Mouse (Mus musculus) midbrain, embryonic 16.5 days (tissue): ENCODE measurements at regions not wholly inside any gene's neighbourhood (a gene's known extent, or its start where the extent isn't known, plus 50 kb on each side); places are given as distances from the start of the nearest gene placed in this dataset.

Experiments used
- ATAC-seq: fragments of 200-750 bp; cut with Nextera tagmentation; 2 replicates; pipeline ENCODE4 v1.8.0; 2017; ENCODE audit warnings: moderate TSS enrichment
- H3K27ac ChIP-seq: fragments of 300-500 bp; sonication (generic); 2 replicates; pipeline ENCODE4 v1.5.1; 2014; ENCODE audit warnings: mild to moderate bottlenecking, low read length, mixed read lengths
- H3K27me3 ChIP-seq: fragments of 300-500 bp; sonication (generic); 2 replicates; pipeline ENCODE4 v1.6.1; 2014; ENCODE audit warnings: low read depth, low read length, mixed read lengths; ENCODE audit not compliant: control insufficient read depth, insufficient read depth
- H3K36me3 ChIP-seq: fragments of 300-500 bp; sonication (generic); 2 replicates; pipeline ENCODE4 v1.6.1; 2014; ENCODE audit warnings: mild to moderate bottlenecking, low read length, moderate library complexity, mixed read lengths; ENCODE audit not compliant: control insufficient read depth, insufficient read depth
- H3K4me1 ChIP-seq: fragments of 300-500 bp; sonication (generic); 2 replicates; pipeline ENCODE4 v1.6.1; 2014; ENCODE audit warnings: mild to moderate bottlenecking, low read length, mixed read lengths; ENCODE audit not compliant: control insufficient read depth, insufficient read depth
- H3K4me2 ChIP-seq: fragments of 300-500 bp; sonication (generic); 2 replicates; pipeline ENCODE4 v1.6.1; 2014; ENCODE audit warnings: mild to moderate bottlenecking, low read length, mixed read lengths
- H3K4me3 ChIP-seq: fragments of 300-500 bp; sonication (generic); 2 replicates; pipeline ENCODE4 v1.5.1; 2014; ENCODE audit warnings: low read depth, mild to moderate bottlenecking, low read length, moderate library complexity, mixed read lengths
- H3K9ac ChIP-seq: fragments of 300-500 bp; sonication (generic); 2 replicates; pipeline ENCODE4 v1.6.1; 2014; ENCODE audit warnings: low read depth, low read length, mixed read lengths
- H3K9me3 ChIP-seq: fragments of 300-500 bp; sonication (generic); replicated peaks from 2 replicates; pipeline ENCODE4 v1.6.1; 2014; ENCODE audit warnings: mild to moderate bottlenecking, low read length, mixed read lengths; ENCODE audit not compliant: control insufficient read depth, poor library complexity, severe bottlenecking
- WGBS: fragments of 180-500 bp; shearing (Covaris S2); extraction: QIAGEN DNeasy Blood & Tissue Kit; methylation state at CpG from one replicate; pipeline ENCODE4 v1.1.7; 2014; 5-methylcytosine and 5-hydroxymethylcytosine counted together

- Histone ChIP-seq H3K4me2 (no peak overlapping the region), H3K36me3 (no peaks in the 10 kb centered on the region), H3K27me3 (no peaks in the 10 kb centered on the region; the same call in 1 of the 2 replicates), H3K9me3 (no peaks in the 10 kb centered on the region), H3K27ac (no peak overlapping the region), H3K9ac (no peak overlapping the region), H3K4me3 (no peak overlapping the region), H3K4me1 (no peaks in the 10 kb centered on the region)
- no peak for ATAC-seq
- no CpG with 5 or more reads among the region's 1 CpGs for WGBS
Observed at GRCm38 (mm10) chr9:47429691-47430090, 100.3 kb upstream of the Cadm1 start.

DNA sequence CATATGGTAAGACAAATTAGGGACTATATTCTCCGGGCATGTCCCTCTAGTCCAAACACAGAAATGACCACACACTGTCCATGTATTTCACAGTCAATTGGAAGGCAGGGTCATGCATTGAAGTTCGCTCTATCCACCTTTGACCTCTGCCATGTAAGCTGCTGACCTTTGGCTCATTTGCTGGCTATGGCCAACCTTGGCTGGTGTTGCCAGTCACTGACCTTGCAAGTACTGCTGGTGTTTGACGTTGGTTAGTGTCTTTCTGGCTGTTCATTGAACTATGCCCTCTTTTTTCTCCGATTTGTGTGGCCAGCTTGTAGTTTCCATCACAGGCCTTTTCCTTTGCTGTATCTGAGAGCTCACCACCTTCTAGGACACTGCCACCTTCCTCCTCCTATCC, 97.3 kb upstream of the Cadm1 start:
- Histone ChIP-seq H3K9me3 (no peaks in the 10 kb centered on the region), H3K9ac (no peak overlapping the region), H3K27me3 (no peaks in the 10 kb centered on the region; the same call in 1 of the 2 replicates), H3K27ac (no peak overlapping the region), H3K4me1 (no peaks in the 10 kb centered on the region; the same call in 1 of the 2 replicates), H3K36me3 (no peaks in the 10 kb centered on the region), H3K4me2 (no peak overlapping the region), H3K4me3 (no peak overlapping the region)
- no peak for ATAC-seq
- 81% methylated on average over 4 of the region's 4 CpGs for WGBS

GRCm38 (mm10) chr9:47433185-47433584, 96.8 kb upstream of the Cadm1 start:
- Histone ChIP-seq H3K9ac (no peak overlapping the region), H3K27ac (no peak overlapping the region), H3K4me3 (no peak overlapping the region), H3K27me3 (no peaks in the 10 kb centered on the region; the same call in 1 of the 2 replicates), H3K4me2 (no peak overlapping the region), H3K4me1 (no peaks in the 10 kb centered on the region; the same call in 1 of the 2 replicates), H3K36me3 (no peaks in the 10 kb centered on the region), H3K9me3 (no peaks in the 10 kb centered on the region)
- ATAC-seq: no peak
- WGBS: 77% methylated on average over 2 of the region's 2 CpGs

DNA sequence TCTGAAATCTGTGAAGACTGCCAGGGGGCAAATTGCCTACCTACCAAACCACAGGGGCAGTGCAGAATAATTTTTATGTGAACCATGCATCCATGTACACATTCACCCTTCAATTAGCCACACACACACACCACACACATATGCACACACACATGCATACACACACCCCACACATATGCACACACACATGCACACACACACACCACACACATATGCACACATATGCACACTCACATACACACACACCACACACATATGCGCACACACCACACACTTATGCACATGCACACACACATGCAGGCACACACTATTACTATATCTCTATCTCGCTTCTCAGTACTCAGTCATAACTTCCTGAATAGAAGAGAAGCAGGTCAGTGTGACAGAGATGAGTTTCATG, 95.9 kb upstream of the Cadm1 start:
- Histone ChIP-seq H3K9ac (no peak overlapping the region), H3K4me2 (no peak overlapping the region), H3K27me3 (no peaks in the 10 kb centered on the region; the same call in 1 of the 2 replicates), H3K4me1 (no peaks in the 10 kb centered on the region; the same call in 1 of the 2 replicates), H3K4me3 (no peak overlapping the region), H3K36me3 (no peaks in the 10 kb centered on the region), H3K9me3 (no peaks in the 10 kb centered on the region), H3K27ac (no peak overlapping the region)
- no peak for ATAC-seq
- 94% methylated on average over 2 of the region's 2 CpGs for WGBS

- 75% methylated on average over 4 of the region's 4 CpGs for WGBS
- Histone ChIP-seq H3K4me1 (peaks cover 8% of the 10 kb centered on the region), H3K27me3 (no peaks in the 10 kb centered on the region), H3K36me3 (no peaks in the 10 kb centered on the region), H3K9ac (no peak overlapping the region), H3K4me2 (no peak overlapping the region), H3K27ac (no peak overlapping the region), H3K9me3 (no peaks in the 10 kb centered on the region), H3K4me3 (no peak overlapping the region)
- ATAC-seq: no peak
Observed at GRCm38 (mm10) chr9:47438976-47439375, 91.0 kb upstream of the Cadm1 start.

GRCm38 (mm10) chr9:47439506-47439905, 90.5 kb upstream of the Cadm1 start:
- WGBS: 22% methylated on average over 11 of the region's 11 CpGs
- peak; percentile 73 for ATAC-seq
- Histone ChIP-seq H3K4me1 (peaks cover 8% of the 10 kb centered on the region), H3K36me3 (no peaks in the 10 kb centered on the region), H3K9me3 (no peaks in the 10 kb centered on the region), H3K4me2 (peak overlapping the region; percentile 56), H3K27ac (peak overlapping the region; percentile 68), H3K27me3 (no peaks in the 10 kb centered on the region), H3K9ac (peak overlapping the region; percentile 45; the same call in 1 of the 2 replicates), H3K4me3 (peak overlapping the region; percentile 17)

GRCm38 (mm10) chr9:47440128-47440527, 89.8 kb upstream of the Cadm1 start:
- Histone ChIP-seq H3K4me2 (peak overlapping the region; percentile 56), H3K36me3 (no peaks in the 10 kb centered on the region), H3K27me3 (no peaks in the 10 kb centered on the region), H3K4me3 (peak overlapping the region; percentile 17), H3K9me3 (no peaks in the 10 kb centered on the region), H3K27ac (peak overlapping the region; percentile 68; the same call in 1 of the 2 replicates), H3K9ac (peak overlapping the region; percentile 12; the same call in 1 of the 2 replicates), H3K4me1 (peaks cover 8% of the 10 kb centered on the region)
- 0 out of 2 replicates have a peak, but pooled peaks have one; percentile 47 for ATAC-seq
- 13% methylated on average over 6 of the region's 6 CpGs for WGBS

DNA sequence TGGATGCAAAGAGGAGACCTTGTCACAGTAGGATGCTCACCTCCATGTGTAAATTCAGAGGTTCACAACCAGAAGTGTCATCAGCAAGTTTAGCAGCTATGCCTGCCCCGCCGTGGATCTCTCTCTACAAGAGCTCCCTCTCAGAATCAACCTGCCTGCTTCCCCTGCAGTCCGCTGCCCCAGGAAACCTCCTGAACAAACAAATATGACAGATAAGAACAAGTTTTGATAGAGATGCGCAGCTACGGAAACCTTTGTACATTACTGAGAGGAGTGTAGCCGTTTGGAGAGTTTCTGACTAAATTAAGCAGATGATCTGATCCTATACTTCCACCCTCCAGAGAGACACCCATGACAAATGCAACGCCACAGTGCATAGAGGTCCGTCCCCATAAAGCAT, 88.8 kb upstream of the Cadm1 start:
- Histone ChIP-seq H3K4me3 (no peak overlapping the region), H3K27ac (no peak overlapping the region), H3K9me3 (no peaks in the 10 kb centered on the region), H3K9ac (no peak overlapping the region), H3K36me3 (no peaks in the 10 kb centered on the region), H3K4me1 (peaks cover 8% of the 10 kb centered on the region), H3K27me3 (no peaks in the 10 kb centered on the region), H3K4me2 (no peak overlapping the region)
- 87% methylated on average over 8 of the region's 8 CpGs for WGBS
- no peak for ATAC-seq

DNA sequence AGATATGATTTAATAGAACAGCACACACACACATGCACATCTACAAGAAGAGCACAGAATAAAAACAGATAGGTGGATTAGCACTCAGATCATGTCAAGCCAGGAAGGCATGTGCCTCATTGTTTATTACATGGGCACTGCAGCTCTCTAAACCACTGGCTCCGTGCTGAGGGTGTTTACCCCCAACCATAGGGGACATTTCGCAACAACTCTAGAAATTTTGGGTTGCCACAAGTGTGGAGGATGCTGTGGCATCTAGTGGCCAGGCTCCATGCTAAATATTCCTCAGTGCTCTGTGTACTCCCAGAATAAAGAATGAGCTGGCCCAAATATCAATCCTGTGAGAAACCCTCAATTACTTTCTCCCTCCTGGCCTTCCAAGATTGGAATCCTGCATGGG, 85.8 kb upstream of the Cadm1 start:
- Histone ChIP-seq H3K27ac (no peak overlapping the region), H3K4me1 (peaks cover 8% of the 10 kb centered on the region), H3K27me3 (no peaks in the 10 kb centered on the region), H3K4me3 (no peak overlapping the region), H3K36me3 (no peaks in the 10 kb centered on the region), H3K9me3 (no peaks in the 10 kb centered on the region), H3K4me2 (no peak overlapping the region), H3K9ac (no peak overlapping the region)
- no peak for ATAC-seq
- WGBS: 92% methylated on average over 2 of the region's 2 CpGs
